Mouse (Mus musculus) CD8-positive naive resting alpha-beta T cell, adult 2 months (primary cell): ENCODE data around the gene Ndufa4.
"Not testable (repeated sequence)": the region's sequence is repeated elsewhere in the genome, so short reads cannot be mapped to it uniquely, and the experiment has no call there.

Experiments
- DNase-seq, 2 experiments: peaks; one replicate each; pipeline ENCODE4 v3.0.0; 2022; ENCODE audit warnings: low read depth in 2 of 2, low spot score in 2 of 2

The Ndufa4 gene

DNA sequence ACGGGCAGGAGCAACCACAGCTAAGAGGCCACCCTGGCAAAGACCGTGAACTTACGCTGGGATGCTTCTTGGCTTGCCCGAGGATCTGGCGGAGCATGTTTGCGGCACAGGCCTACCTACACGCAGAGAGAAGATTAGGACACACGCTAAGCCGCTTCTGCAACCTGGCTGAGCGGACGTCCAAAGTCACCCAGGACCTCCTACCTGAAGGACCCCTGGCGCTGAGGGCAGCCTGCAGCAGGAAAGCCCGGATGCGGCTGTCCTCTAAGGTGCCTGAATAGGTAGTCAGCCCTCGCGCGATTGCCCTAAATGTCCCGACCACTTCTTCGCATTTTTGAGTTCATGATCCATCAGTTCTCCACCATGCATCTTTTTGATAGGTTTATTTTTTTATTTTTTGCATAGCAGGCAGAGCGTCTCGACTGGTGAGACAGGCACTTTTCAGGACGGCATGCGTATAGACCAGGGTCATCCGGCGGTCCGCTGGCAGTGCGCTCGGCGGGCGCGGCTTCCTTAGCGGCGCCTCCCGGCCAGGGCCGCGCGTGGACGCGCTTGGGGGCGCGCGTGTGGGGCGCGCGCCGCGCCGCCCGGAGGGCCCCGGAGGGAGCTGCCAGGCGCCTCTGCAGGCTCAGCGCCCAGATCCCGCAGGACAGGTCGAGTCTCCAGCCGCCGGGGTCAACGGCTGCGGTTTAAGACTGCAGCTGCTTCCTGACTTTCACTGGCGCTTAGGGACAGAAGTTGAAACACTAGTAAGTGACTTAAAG is at the start of gene Ndufa4, which contains the start of gene Phf14:
Ndufa4 (minus strand) TSS at position 229 of the 764 bp plus-strand sequence.
Phf14 (plus strand) TSS at position 541 of the 764 bp plus-strand sequence.
- DNase-seq, result peak; percentile 81 to 85

DNA sequence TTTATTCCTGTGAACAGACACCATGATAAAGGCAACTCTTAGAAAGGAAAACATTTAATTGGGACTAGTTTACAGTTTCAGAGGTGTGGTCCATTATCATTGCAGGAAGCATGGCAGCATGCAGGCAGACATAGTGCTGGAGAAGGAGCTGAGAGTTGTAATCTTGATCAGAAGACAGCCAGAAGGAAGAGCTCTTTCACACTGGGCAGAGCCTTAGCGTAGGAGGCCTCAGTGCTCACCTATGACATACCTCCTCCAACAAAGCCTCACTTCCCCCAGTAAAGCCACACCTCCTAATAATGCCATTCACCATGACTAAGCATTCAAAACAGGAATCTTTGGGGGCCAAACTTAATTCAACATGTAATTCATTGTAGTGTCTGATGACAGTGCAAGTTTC is 40.8 kb upstream of the Ndufa4 start:
- DNase-seq, result no peak

DNA sequence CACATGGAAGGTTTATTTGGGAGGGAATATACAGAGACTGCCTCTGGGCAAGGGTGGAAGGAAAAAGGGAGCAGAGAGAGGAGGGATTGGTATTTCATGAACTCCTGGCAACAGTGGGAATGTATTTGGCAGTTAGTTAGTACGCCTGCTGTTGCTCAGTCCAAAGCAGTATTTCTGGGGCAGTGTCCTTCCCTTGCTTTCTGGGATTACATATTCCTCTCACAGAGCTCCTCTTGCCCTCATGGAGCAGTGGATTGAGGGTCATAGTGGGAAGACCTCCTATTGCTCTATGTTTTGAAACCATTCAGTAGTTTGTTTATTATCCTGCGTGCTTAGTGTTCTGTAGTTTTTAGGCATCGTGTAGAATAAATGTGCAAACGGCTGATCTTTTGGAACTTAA is 34.8 kb upstream of the Ndufa4 start:
- DNase-seq, result no peak

GRCm38 (mm10) chr6:11940895-11941294 is 33.6 kb upstream of the Ndufa4 start:
- DNase-seq, result no peak

GRCm38 (mm10) chr6:11933403-11933802 is 26.1 kb upstream of the Ndufa4 start:
- no peak for DNase-seq

- DNase-seq, result no peak
These were observed 20.2 kb upstream of the Ndufa4 start for GRCm38 (mm10) chr6:11927485-11927884.

DNA sequence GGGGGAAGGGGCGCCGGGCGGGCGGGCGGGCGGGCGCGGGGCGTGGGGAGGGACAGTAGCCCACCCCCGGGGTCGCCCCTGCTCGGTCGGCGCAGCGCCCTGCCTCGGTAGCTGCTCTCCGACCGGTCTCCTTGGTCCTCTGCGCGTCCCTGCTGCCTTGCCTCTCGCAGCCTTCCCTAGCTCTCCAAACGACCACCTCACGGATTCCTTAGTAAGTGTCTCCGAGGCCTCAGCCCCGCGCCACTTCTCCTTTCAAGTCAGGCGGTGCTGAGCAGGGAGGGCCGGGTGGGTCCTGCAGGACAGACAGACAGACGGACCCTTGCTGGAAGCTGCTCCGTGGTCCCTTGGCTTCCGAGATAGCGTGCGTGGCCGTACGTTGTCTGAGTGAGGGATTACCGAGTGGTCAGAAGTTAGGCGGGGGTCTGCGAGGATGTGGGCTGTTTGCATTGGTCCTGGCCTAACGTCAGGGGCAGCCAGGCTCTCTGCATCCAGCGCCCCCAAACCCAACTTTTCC is 18.8 kb upstream of the Ndufa4 start:
- peak in 1 of 2 experiments; percentile 8 for DNase-seq

- DNase-seq, result peak; percentile 79 to 83
These were observed 18.3 kb upstream of the Ndufa4 start for GRCm38 (mm10) chr6:11925496-11926041.

DNA sequence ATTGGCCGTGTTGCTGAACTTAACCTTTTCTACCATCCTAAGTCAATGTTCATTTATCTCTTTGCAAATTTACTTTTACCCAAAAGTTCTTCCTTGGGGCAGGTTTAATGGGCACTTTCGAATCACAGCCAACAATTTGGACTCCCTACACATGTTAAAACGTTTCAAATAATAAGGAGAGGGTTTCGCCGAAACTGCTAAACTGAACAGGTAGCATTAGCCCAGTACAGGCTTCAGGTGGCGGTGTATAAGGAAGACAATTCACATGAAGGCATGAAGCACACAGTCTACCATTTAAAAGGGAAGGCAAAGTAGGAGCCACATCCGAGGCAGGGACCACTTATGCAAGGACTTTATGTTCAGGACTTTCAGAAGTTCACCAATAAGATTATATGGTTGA is 873 bp upstream of the Ndufa4 start:
- peak; percentile 1 to 11 for DNase-seq

DNA sequence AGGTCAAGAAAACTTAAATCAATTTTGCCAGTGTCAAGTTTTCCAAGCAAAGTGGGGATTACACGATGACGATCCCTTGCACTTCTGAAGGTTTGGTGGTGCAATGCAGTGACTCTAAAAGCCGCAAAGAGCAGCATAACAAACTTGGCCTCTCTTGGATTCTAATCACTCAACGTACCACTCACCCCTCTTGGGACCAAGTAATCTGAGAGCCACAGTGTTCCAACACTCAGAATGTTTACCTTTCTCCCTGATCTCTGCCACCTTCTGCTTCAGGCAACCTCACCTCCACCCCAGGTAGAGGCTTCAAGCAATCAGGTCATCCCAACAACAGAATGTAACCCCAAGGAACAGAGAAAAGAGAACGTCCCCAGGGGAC is 418 bp downstream of the Ndufa4 start:
- no peak for DNase-seq

DNA sequence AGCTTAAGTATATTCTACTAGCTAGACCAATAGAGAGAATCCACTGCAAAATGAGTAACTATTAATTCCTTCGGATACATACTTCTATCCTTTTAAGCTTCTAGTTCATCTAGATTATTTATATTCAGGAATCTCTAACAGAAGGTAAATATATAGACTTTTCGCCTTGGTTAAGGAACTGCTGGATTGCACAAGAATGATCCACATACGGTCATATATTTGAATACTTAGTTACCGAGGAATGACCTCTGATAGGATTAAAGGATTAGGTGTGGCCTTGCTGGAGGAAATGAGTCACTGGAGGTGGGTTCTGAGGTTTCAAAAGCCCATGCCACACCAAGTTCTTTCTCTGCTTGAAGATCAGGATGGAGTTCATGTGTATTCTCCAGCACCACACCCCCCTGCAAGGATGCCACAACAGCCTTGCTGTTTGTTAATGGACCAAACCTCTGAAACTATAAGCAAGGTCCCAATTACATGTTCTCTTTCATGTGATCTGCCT is 6.4 kb downstream of the Ndufa4 start:
- no peak for DNase-seq

DNA sequence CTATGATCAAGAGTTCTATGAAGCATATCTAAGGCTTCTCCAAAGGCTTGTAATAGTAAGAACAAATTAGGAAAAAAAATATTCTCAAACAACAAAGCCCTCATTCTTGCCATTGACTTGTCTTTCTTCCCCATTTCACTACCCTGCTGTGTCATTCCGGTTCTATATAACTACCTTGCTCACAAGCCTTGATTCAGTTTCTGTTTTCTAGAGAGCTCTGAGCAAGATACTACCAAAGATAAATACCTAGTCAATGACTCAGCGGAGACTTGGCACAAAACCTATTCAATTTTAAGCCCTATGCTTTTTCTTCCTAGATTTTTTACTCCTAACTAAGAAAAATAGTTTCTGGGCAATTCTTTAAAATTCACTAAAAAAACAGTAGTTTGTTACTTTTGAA is 31.9 kb downstream of the Ndufa4 start:
- DNase-seq, result not testable (repeated sequence)
